Mouse (Mus musculus) E14TG2a.4 (cell line): ENCODE measurements around the gene Tpra1.

Experiments used
- CTCF ChIP-seq: conservative IDR thresholded peaks from 2 replicates; pipeline ENCODE4 v1.5.1; 2014; ENCODE audit warnings: low read length
- NANOG ChIP-seq: IDR thresholded peaks from 2 replicates; pipeline ENCODE4 v1.6.1; 2014; ENCODE audit warnings: borderline replicate concordance, low read length, mixed read lengths

- TF ChIP-seq CTCF (no peak), NANOG (no peak)
These were observed 30.5 kb upstream of the Tpra1 start for GRCm38 (mm10) chr6:88871546-88871945.
